Mouse (Mus musculus) E14TG2a.4 (cell line): ENCODE results near the gene Nmnat1.

Experiments used
- CTCF ChIP-seq: conservative IDR thresholded peaks from 2 replicates; pipeline ENCODE4 v1.5.1; 2014; ENCODE audit warnings: low read length
- NANOG ChIP-seq: IDR thresholded peaks from 2 replicates; pipeline ENCODE4 v1.6.1; 2014; ENCODE audit warnings: borderline replicate concordance, low read length, mixed read lengths
- POU5F1 ChIP-seq: IDR thresholded peaks from 2 replicates; pipeline ENCODE4 v1.6.1; 2014; ENCODE audit warnings: low read length, borderline replicate concordance

DNA sequence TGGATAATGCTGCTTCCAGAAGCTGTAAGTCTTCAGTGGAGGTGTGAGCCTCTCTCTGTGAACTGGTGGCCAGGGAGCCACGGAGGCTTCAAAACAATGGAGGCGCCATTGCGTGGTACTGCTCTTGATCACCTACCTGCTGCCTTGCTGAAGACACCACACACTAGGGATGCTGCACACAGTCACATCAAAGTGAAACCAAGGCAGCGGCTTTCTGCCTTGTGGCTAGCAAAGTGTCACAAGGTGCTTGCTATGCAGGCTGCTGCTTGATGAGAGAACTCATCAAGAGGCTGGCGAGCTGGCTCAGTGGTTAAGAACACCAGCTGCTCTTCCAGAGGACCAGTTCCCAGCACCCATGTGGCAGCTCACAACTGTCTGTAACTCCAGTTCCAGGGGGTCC lies 30.7 kb upstream of the Nmnat1 start:
- no peak for TF ChIP-seq CTCF
- TF ChIP-seq POU5F1, result no peak
- TF ChIP-seq NANOG, result no peak
